ENCODE assay signal across 8 mouse cellular contexts in genomic region chr7:29521841-29522575, GRCm38 (mm10). TPM values are rescaled to one million over a fixed set of nuclear protein-coding genes. Genes with fewer than 3 reads are reported as not detected.
A peak's percentile ranks its signal among the peaks of the same experiment; 100 is the strongest.
DNase-seq lines count a peak whose midpoint lies in the region; ATAC-seq and TF ChIP-seq lines count a peak whose summit lies in the region.

No protein-coding gene starts in this region.

- H3K36me3 ChIP-seq in heart, embryonic 10.5 days: no peaks in the 10 kb centered on the region
- H3K36me3 ChIP-seq in hindbrain, postnatal 0 days (ENCODE audit: insufficient read depth, low read length): no peaks in the 10 kb centered on the region

- no peak overlapping the region for H3K4me2 ChIP-seq in hindbrain, postnatal 0 days (ENCODE audit: low read depth, low read length)

- WGBS in heart, embryonic 10.5 days: 55% methylated on average over 5 of the region's 5 CpGs
- 57% methylated on average over 5 of the region's 5 CpGs for WGBS in hindbrain, postnatal 0 days
- 63% methylated on average over 5 of the region's 5 CpGs for WGBS in olfactory bulb, adult 2 months

- no peak overlapping the region for H3K9ac ChIP-seq in hindbrain, postnatal 0 days (replicated peaks; ENCODE audit: low read length)

- peak; percentile 95 for TF ChIP-seq CTCF in embryonic fibroblast, embryonic 13.5 days (IDR thresholded peaks at IDR 0.05; ENCODE audit: borderline replicate concordance, insufficient read depth, low read length)
- peak; percentile 95 for TF ChIP-seq CTCF in hindbrain, postnatal 0 days (IDR thresholded peaks at IDR 0.05; ENCODE audit: low read depth)
- TF ChIP-seq CTCF in olfactory bulb, adult 2 months (IDR thresholded peaks at IDR 0.05; ENCODE audit: insufficient read depth, low read depth, low read length): peak; percentile 3; the same call in 1 of the 2 replicates

- H3K4me3 ChIP-seq in heart, embryonic 10.5 days: no peak overlapping the region
- H3K4me3 ChIP-seq in embryonic fibroblast, embryonic 13.5 days (ENCODE audit: insufficient read depth, low read length): no peak overlapping the region
- H3K4me3 ChIP-seq in hindbrain, postnatal 0 days (ENCODE audit: low read length): no peak overlapping the region
- no peak overlapping the region for H3K4me3 ChIP-seq in olfactory bulb, adult 2 months (ENCODE audit: insufficient read depth, low read depth, low read length)

- TF ChIP-seq POLR2A in embryonic fibroblast, embryonic 13.5 days (IDR thresholded peaks at IDR 0.05; ENCODE audit: low read depth, low read length): no peak
- TF ChIP-seq POLR2A in olfactory bulb, adult 2 months (IDR thresholded peaks at IDR 0.05; ENCODE audit: insufficient read depth, low read depth, low read length): no peak

- H3K4me1 ChIP-seq in heart, embryonic 10.5 days: 0 out of 2 replicates have a peak, but pooled peaks cover 5% of the 10 kb centered on the region
- no peaks in the 10 kb centered on the region for H3K4me1 ChIP-seq in embryonic fibroblast, embryonic 13.5 days (ENCODE audit: control insufficient read depth, insufficient read depth, low read length)
- 0 out of 2 replicates have a peak, but pooled peaks cover 5% of the 10 kb centered on the region for H3K4me1 ChIP-seq in hindbrain, postnatal 0 days (ENCODE audit: insufficient read depth, low read length)
- H3K4me1 ChIP-seq in olfactory bulb, adult 2 months (ENCODE audit: control insufficient read depth, insufficient read depth, low read length): peaks cover 4% of the 10 kb centered on the region

- H3K27me3 ChIP-seq in heart, embryonic 10.5 days (ENCODE audit: insufficient read depth, poor library complexity, severe bottlenecking): peaks cover 39% of the 10 kb centered on the region
- H3K27me3 ChIP-seq in hindbrain, postnatal 0 days (ENCODE audit: insufficient read depth, low read length): no peaks in the 10 kb centered on the region

- intact Hi-C loops in left cerebral cortex, postnatal 25 days (cut with DNase I): loop anchor here (1.0 to 10.0 kb wide), 4 partner anchors 75 to 457 kb away; partner anchors contain the start of gene Ryr1

- no peaks in the 10 kb centered on the region for H3K9me3 ChIP-seq in heart, embryonic 10.5 days
- H3K9me3 ChIP-seq in hindbrain, postnatal 0 days (ENCODE audit: low read length): no peaks in the 10 kb centered on the region

- no peak overlapping the region for H3K27ac ChIP-seq in heart, embryonic 10.5 days
- no peak overlapping the region for H3K27ac ChIP-seq in embryonic fibroblast, embryonic 13.5 days (ENCODE audit: insufficient read depth, low read length)
- H3K27ac ChIP-seq in hindbrain, postnatal 0 days: no peak overlapping the region
- H3K27ac ChIP-seq in olfactory bulb, adult 2 months (ENCODE audit: insufficient read depth, low read depth, low read length): no peak overlapping the region

- peak; percentile 95 for DNase-seq in heart, adult 11 months
- DNase-seq in heart, embryonic 10.5 days (ENCODE audit: low spot score): no peak
- peak; percentile 85 to 93 for DNase-seq in adrenal gland, postnatal 36 days
- DNase-seq in hindbrain, postnatal 0 days (ENCODE audit: low spot score): peak; percentile 92
- DNase-seq in left cerebral cortex, postnatal 25 days (ENCODE audit: low spot score in 2 of 2): peak; percentile 87
- peak; percentile 32 to 40 for DNase-seq in thymus, adult 18-20 months

- ATAC-seq in hindbrain, postnatal 0 days: no peak

RNA-seq across cellular contexts. Expression of gene Sipa1l3, which starts 3.6 kb away (rescaled TPM):
- 4.5 and 10.4 TPM in 2 replicates for polyA plus RNA-seq in heart, embryonic 10.5 days (2016; fragmentation: Nextera tagmentation; extraction: Ambion mirVana)
- total RNA-seq in adrenal gland, postnatal 36 days (2021): 10 to 100 TPM; 29.5 to 30.7 TPM
- polyA plus RNA-seq in embryonic fibroblast, embryonic 13.5 days (2011; ENCODE audit: insufficient read length, low read depth, missing spikeins): 22.0 and 36.9 TPM in 2 replicates
- total RNA-seq in hindbrain, postnatal 0 days (2014; rRNA removed): 108 and 110 TPM in 2 replicates
- polyA plus RNA-seq in hindbrain, postnatal 0 days (2015; fragmentation: Nextera tagmentation; extraction: Ambion mirVana): 15.2 and 19.7 TPM in 2 replicates
- 10 to 100 TPM; 55.0 to 60.7 TPM for total RNA-seq in left cerebral cortex, postnatal 25 days (2021)
- polyA plus RNA-seq in olfactory bulb, adult 2 months (2012; ENCODE audit: insufficient read depth, insufficient read length, low replicate concordance, missing spikeins): not detected in 2 replicates

Comparison
In these comparisons a context has a peak if more than half of its experiments do, and no peak if none do; other contexts are left out.
1. CTCF ChIP-seq: peak in every context shown above with its lines; median percentile 95 in embryonic fibroblast, embryonic 13.5 days; 95 in hindbrain, postnatal 0 days; 3 in olfactory bulb, adult 2 months.